Comparison of ENCODE assay signal across 8 mouse cellular contexts in genomic region chr2:137116025-137116674, GRCm38 (mm10). TPM values are rescaled to one million over a fixed set of nuclear protein-coding genes. Genes with fewer than 3 reads are reported as not detected.
DNase-seq lines count a peak whose midpoint lies in the region; ATAC-seq and TF ChIP-seq lines count a peak whose summit lies in the region.

Gene Jag1 (minus strand): TSS chr2:137116644.

- peak within 1 kb of the TSS; percentile 85 for H3K4me2 ChIP-seq in limb, embryonic 14.5 days (replicated peaks; ENCODE audit: low read depth, low read length, severe bottlenecking)

- H3K4me3 ChIP-seq in layer of hippocampus, adult 2 months = peak within 1 kb of the TSS; percentile 83
- H3K4me3 ChIP-seq in gastrocnemius, adult 2 months = peak within 1 kb of the TSS; percentile 79
- peak within 1 kb of the TSS; percentile 77 for H3K4me3 ChIP-seq in limb, embryonic 14.5 days (replicated peaks; ENCODE audit: low read length)

- peaks cover 5% of the 10 kb centered on the region; the same call in 1 of the 2 replicates for H3K27me3 ChIP-seq in limb, embryonic 14.5 days (ENCODE audit: control insufficient read depth, insufficient read depth, low read length)

- H3K9ac ChIP-seq in limb, embryonic 14.5 days (ENCODE audit: low read depth, low read length, severe bottlenecking) = peak within 1 kb of the TSS; percentile 87

- no peak for TF ChIP-seq CTCF in layer of hippocampus, adult 2 months (conservative IDR thresholded peaks at IDR 0.05)
- TF ChIP-seq CTCF in gastrocnemius, adult 2 months (IDR thresholded peaks at IDR 0.05) = no peak

- 0 out of 2 replicates have a peak, but pooled peaks have one; percentile 1 for ATAC-seq in limb, embryonic 14.5 days (ENCODE audit: low FRiP score, low read depth)

- peak in 1 of 2 experiments; percentile 40 for DNase-seq in layer of hippocampus, adult 2 months (ENCODE audit: low spot score in 2 of 2)
- no peak for DNase-seq in layer of hippocampus, adult 9-11 months
- peak in 1 of 2 experiments; percentile 19 for DNase-seq in adrenal gland, postnatal 4 days (ENCODE audit: low spot score in 2 of 2)
- DNase-seq in gastrocnemius, adult 2 months = peak; percentile 65
- peak; percentile 17 for DNase-seq in induced T-regulatory cell, adult 2 months (ENCODE audit: low read depth)
- peak; percentile 58 for DNase-seq in limb, embryonic 14.5 days (ENCODE audit: low spot score)
- peak; percentile 1 for DNase-seq in naive thymus-derived CD4-positive, alpha-beta T cell, adult 2 months (ENCODE audit: low read depth)
- DNase-seq in urinary bladder, postnatal 14 days (ENCODE audit: low spot score) = peak; percentile 36

- under 1% methylated on average over 44 of the region's 59 CpGs for WGBS in limb, embryonic 14.5 days

- intact Hi-C loops in gastrocnemius, adult 2 months (cut with DNase I) = loop anchor here (5.0 kb wide), 1 partner anchor 616 kb away; no protein-coding TSS in a partner anchor

- no peaks in the 10 kb centered on the region for H3K36me3 ChIP-seq in limb, embryonic 14.5 days (ENCODE audit: control insufficient read depth, insufficient read depth, low read length)

- H3K4me1 ChIP-seq in limb, embryonic 14.5 days (ENCODE audit: control insufficient read depth, insufficient read depth, low read length) = peaks cover 20% of the 10 kb centered on the region

- no peak for TF ChIP-seq POLR2A in limb, embryonic 14.5 days (IDR thresholded peaks at IDR 0.05; ENCODE audit: borderline replicate concordance, extremely low read depth, insufficient read depth, insufficient read length)

- H3K9me3 ChIP-seq in limb, embryonic 14.5 days (ENCODE audit: control insufficient read depth, low read length) = no peaks in the 10 kb centered on the region

- peak within 1 kb of the TSS; percentile 90 for H3K27ac ChIP-seq in layer of hippocampus, adult 2 months
- peak within 1 kb of the TSS; percentile 96 for H3K27ac ChIP-seq in gastrocnemius, adult 2 months
- peak within 1 kb of the TSS; percentile 98 for H3K27ac ChIP-seq in limb, embryonic 14.5 days (replicated peaks; ENCODE audit: low read depth, low read length)

RNA-seq across cellular contexts. Expression of gene Jag1, which starts in this region (rescaled TPM):
- total RNA-seq in layer of hippocampus, adult 2 months (2021) = 10 to 100 TPM; 10.4 to 11.0 TPM
- 10 to 100 TPM; 17.0 to 29.9 TPM for total RNA-seq in adrenal gland, postnatal 4 days (2021)
- 1 to 10 TPM; 5.3 to 6.7 TPM for total RNA-seq in gastrocnemius, adult 2 months (2021)
- polyA plus RNA-seq in limb, embryonic 14.5 days (2012; rRNA removed) = 13.9 and 17.0 TPM in 2 replicates
- 32.9 and 35.8 TPM in 2 replicates for polyA plus RNA-seq in limb, embryonic 14.5 days (2014; fragmentation: Nextera tagmentation; extraction: Ambion mirVana)
